In genomic region chr10:116926428-116927113, GRCm38 (mm10) we compare ENCODE assay signal across 23 mouse cellular contexts. TPM values are rescaled to one million over a fixed set of nuclear protein-coding genes. Genes with fewer than 3 reads are reported as not detected.
"Had no signal": no experiment of that assay in that cellular context is flagged by ENCODE, and none has a peak within 500 bp of the region (broad histone marks: within the 10 kb centered on the region; RNA-seq: fewer than 3 reads in every experiment).

No protein-coding gene starts in this region.

- DNase-seq: lung, adult 18-20 months; lung, embryonic 14.5 days; lung, postnatal 10 days; lung, postnatal 4 days; right cerebral cortex, postnatal 14 days; thymus, adult 18-20 months; thymus, postnatal 14 days; thymus, postnatal 36 days had no signal

- ATAC-seq: midbrain, embryonic 15.5 days had no signal

- H3K9me3 ChIP-seq: midbrain, embryonic 10.5 days; midbrain, embryonic 12.5 days; midbrain, embryonic 15.5 days; neural tube, embryonic 12.5 days had no signal

- H3K27ac ChIP-seq: liver, embryonic 14.5 days; midbrain, embryonic 10.5 days; midbrain, embryonic 12.5 days; midbrain, embryonic 15.5 days; neural tube, embryonic 12.5 days had no signal

- H3K9ac ChIP-seq: liver, embryonic 14.5 days; lung, embryonic 14.5 days; midbrain, embryonic 12.5 days; midbrain, embryonic 15.5 days; neural tube, embryonic 12.5 days had no signal

- H3K27me3 ChIP-seq: midbrain, embryonic 12.5 days; midbrain, embryonic 15.5 days; neural tube, embryonic 12.5 days had no signal

- H3K4me3 ChIP-seq: midbrain, embryonic 10.5 days; midbrain, embryonic 12.5 days; midbrain, embryonic 15.5 days; neural tube, embryonic 12.5 days had no signal

- H3K4me2 ChIP-seq: lung, embryonic 14.5 days; midbrain, embryonic 12.5 days; midbrain, embryonic 15.5 days; neural tube, embryonic 12.5 days had no signal

- H3K4me1 ChIP-seq: midbrain, embryonic 10.5 days; midbrain, embryonic 12.5 days; midbrain, embryonic 15.5 days; neural tube, embryonic 12.5 days had no signal

RNA-seq across cellular contexts. Expression of gene Myrfl, which starts 29.9 kb away (rescaled TPM):
- total RNA-seq: megakaryocyte-erythroid progenitor cell, adult 5-6 weeks; monocyte, adult 5-6 weeks had no signal
- polyA plus RNA-seq: liver, embryonic 14.5 days; lung, embryonic 14.5 days had no signal

RNA-seq across cellular contexts. Expression of gene Gm10271, which starts 45.8 kb away (rescaled TPM):
- total RNA-seq: megakaryocyte-erythroid progenitor cell, adult 5-6 weeks; midbrain, postnatal 0 days; monocyte, adult 5-6 weeks; neutrophil, adult 5-6 weeks had no signal
- polyA plus RNA-seq: liver, embryonic 14.5 days; lung, embryonic 14.5 days; lung, embryonic 16.5 days; midbrain, embryonic 10.5 days; midbrain, embryonic 12.5 days; midbrain, embryonic 15.5 days; midbrain, postnatal 0 days; neural tube, embryonic 12.5 days; neural tube, embryonic 14.5 days; spleen, adult 2 months; stomach, embryonic 14.5 days; stomach, embryonic 16.5 days; thymus, postnatal 0 days had no signal

RNA-seq across cellular contexts. Expression of gene Best3, which starts 59.5 kb away (rescaled TPM):
- total RNA-seq: megakaryocyte-erythroid progenitor cell, adult 5-6 weeks; monocyte, adult 5-6 weeks; neutrophil, adult 5-6 weeks had no signal
- polyA plus RNA-seq: liver, embryonic 14.5 days; stomach, embryonic 14.5 days; thymus, postnatal 0 days had no signal
